Mouse (Mus musculus): ENCODE data around the gene Fam171a1. TPM values are rescaled to one million over a fixed set of nuclear protein-coding genes. Genes with fewer than 3 reads are reported as not detected.
"Not testable (repeated sequence)": the region's sequence is repeated elsewhere in the genome, so short reads cannot be mapped to it uniquely, and the experiment has no call there.

The Fam171a1 gene
- polyA plus RNA-seq, 1 experiment from 2014 or later: 25.5 TPM

GRCm38 (mm10) chr2:3195511-3195910 lies 81.5 kb downstream of the Fam171a1 start:
- Histone ChIP-seq H3K9ac (ENCODE audit: low read length) (no peak overlapping the region), H3K27ac (ENCODE audit: low read length) (no peak overlapping the region), H3K4me1 (ENCODE audit: control insufficient read depth, insufficient read depth, low read length) (no peaks in the 10 kb centered on the region), H3K9me3 (replicated peaks; ENCODE audit: control insufficient read depth, low read length) (no peaks in the 10 kb centered on the region), H3K4me3 (replicated peaks; ENCODE audit: low read length) (no peak overlapping the region), H3K36me3 (ENCODE audit: control insufficient read depth, insufficient read depth, low read length) (peaks cover 2% of the 10 kb centered on the region; the same call in 1 of the 2 replicates), H3K4me2 (ENCODE audit: low read depth, low read length) (no peak overlapping the region), H3K27me3 (ENCODE audit: control insufficient read depth, insufficient read depth, low read length) (no peaks in the 10 kb centered on the region)
- ATAC-seq (ENCODE audit: insufficient read depth, low FRiP score): no peak
- WGBS: 69% methylated on average over 5 of the region's 5 CpGs

DNA sequence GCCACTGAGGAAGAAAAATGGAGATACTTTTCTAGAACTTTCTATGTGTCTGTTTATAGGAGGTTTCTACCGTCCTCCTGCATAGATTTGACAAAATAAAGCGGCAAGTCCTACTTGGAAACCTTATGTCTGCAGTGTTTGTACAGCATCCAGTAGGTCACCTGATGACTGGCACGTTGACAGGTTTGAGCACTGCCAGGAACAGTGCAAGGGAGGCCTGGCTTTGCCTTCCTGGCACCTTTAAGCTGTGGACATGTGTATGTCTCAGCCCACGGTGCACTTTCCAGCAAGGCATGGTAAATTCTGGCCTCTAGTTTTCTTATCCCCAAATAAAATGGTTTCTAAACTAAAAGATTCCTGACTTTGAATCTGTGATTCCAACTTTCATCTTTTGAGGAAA lies 86.4 kb downstream of the Fam171a1 start:
- Histone ChIP-seq H3K9me3 (replicated peaks; ENCODE audit: control insufficient read depth, low read length) (no peaks in the 10 kb centered on the region), H3K4me2 (ENCODE audit: low read depth, low read length) (no peak overlapping the region), H3K4me3 (replicated peaks; ENCODE audit: low read length) (no peak overlapping the region), H3K27me3 (ENCODE audit: control insufficient read depth, insufficient read depth, low read length) (no peaks in the 10 kb centered on the region), H3K27ac (ENCODE audit: low read length) (no peak overlapping the region), H3K9ac (ENCODE audit: low read length) (no peak overlapping the region), H3K36me3 (ENCODE audit: control insufficient read depth, insufficient read depth, low read length) (peaks cover 2% of the 10 kb centered on the region; the same call in 1 of the 2 replicates), H3K4me1 (ENCODE audit: control insufficient read depth, insufficient read depth, low read length) (no peaks in the 10 kb centered on the region)
- no peak for ATAC-seq (ENCODE audit: insufficient read depth, low FRiP score)
- 89% methylated on average over 4 of the region's 4 CpGs for WGBS

DNA sequence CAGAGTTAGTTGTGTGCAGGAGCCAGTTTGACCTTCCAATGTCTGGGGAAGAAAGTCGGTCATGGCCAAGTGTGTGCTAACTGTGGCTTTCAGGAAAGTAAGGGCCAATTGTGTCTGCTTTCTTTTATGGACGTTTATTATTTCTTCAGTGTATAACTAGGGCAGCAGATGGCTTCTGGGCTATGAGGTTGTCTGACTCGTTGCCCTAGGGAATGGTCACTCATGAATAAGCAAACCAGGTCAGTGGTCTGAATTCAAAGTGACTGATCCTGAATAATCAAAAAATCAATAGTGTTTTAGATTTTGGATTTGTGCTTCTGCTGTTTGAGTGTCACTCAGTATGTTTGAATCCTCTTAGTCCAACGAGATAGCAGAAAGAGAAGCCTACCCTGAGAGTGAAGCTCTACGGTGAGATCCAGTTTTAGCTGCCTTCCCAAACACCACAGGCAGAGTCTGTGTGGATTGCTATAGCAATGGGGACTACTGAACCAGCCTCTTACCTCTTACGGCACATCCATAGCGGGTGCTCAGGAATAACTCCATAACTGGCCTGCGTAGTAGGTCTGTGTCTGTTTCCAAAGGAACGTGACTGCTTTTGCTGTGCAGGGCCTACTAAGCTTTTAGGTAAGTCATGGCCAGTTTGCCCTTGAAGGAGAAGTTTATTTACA lies 93.1 kb downstream of the Fam171a1 start:
- H3K27me3 ChIP-seq (ENCODE audit: control insufficient read depth, insufficient read depth, low read length): no peaks in the 10 kb centered on the region
- no peak for ATAC-seq (ENCODE audit: insufficient read depth, low FRiP score)
- no peak overlapping the region for H3K27ac ChIP-seq (ENCODE audit: low read length)
- 79% methylated on average over 9 of the region's 9 CpGs for WGBS
- no peak overlapping the region for H3K4me3 ChIP-seq (replicated peaks; ENCODE audit: low read length)
- 0 out of 2 replicates have a peak, but pooled peaks cover 5% of the 10 kb centered on the region for H3K36me3 ChIP-seq (ENCODE audit: control insufficient read depth, insufficient read depth, low read length)
- H3K4me2 ChIP-seq (ENCODE audit: low read depth, low read length): no peak overlapping the region
- no peaks in the 10 kb centered on the region for H3K4me1 ChIP-seq (ENCODE audit: control insufficient read depth, insufficient read depth, low read length)
- no peaks in the 10 kb centered on the region for H3K9me3 ChIP-seq (replicated peaks; ENCODE audit: control insufficient read depth, low read length)
- no peak overlapping the region for H3K9ac ChIP-seq (ENCODE audit: low read length)

DNA sequence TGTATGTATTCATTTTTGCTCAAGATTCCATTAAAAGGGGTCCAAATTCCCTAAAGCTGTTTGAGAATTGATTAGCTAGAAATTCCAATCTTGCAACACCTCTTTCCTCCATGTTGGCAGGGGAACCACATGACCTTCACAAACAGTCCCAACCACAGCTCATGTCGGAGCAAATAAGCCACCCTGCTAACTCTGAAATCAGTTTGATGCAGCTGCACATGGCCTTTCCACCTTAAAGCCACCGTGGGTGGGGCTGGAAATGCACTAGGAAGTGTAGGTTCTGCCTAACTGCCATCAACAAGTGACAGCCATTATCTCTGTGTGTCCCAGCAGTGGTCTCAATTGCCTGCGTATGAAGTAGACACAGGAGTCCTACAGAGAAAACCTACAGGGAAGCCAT lies 101.5 kb downstream of the Fam171a1 start:
- WGBS: 77% methylated on average over 3 of the region's 3 CpGs
- Histone ChIP-seq H3K4me3 (replicated peaks; ENCODE audit: low read length) (no peak overlapping the region), H3K9me3 (replicated peaks; ENCODE audit: control insufficient read depth, low read length) (no peaks in the 10 kb centered on the region)

DNA sequence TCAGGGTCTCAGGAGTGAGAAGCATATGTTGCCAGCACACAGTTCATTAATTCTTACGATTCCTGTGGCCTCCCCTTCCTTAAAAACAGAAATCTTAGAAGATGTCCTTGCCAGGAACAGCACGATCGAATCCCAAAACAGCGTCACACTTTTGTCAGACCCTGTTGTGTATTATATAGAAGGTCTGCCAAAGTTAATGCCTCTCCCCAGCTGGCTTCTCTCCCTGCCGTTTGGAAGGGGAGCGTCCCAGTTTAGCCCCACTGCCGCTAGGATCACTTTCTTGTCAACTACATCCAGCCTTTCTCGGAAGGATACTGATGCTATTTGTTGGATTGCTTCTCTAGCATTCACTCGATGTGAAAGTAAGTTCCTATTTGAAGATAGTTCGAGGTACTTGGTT lies 102.6 kb downstream of the Fam171a1 start:
- no peaks in the 10 kb centered on the region for H3K36me3 ChIP-seq (ENCODE audit: control insufficient read depth, insufficient read depth, low read length)
- no peak overlapping the region for H3K4me2 ChIP-seq (ENCODE audit: low read depth, low read length)
- no peak for ATAC-seq (ENCODE audit: insufficient read depth, low FRiP score)
- H3K9ac ChIP-seq (ENCODE audit: low read length): no peak overlapping the region
- WGBS: 68% methylated on average over 10 of the region's 10 CpGs
- H3K4me1 ChIP-seq (ENCODE audit: control insufficient read depth, insufficient read depth, low read length): no peaks in the 10 kb centered on the region
- H3K27ac ChIP-seq (ENCODE audit: low read length): no peak overlapping the region
- no peak overlapping the region for H3K4me3 ChIP-seq (replicated peaks; ENCODE audit: low read length)
- no peaks in the 10 kb centered on the region for H3K27me3 ChIP-seq (ENCODE audit: control insufficient read depth, insufficient read depth, low read length)
- no peaks in the 10 kb centered on the region for H3K9me3 ChIP-seq (replicated peaks; ENCODE audit: control insufficient read depth, low read length)

More for the DNA sequence above, 101.5 kb downstream of the Fam171a1 start:
- ATAC-seq (ENCODE audit: insufficient read depth, low FRiP score): no peak
- Histone ChIP-seq H3K36me3 (ENCODE audit: control insufficient read depth, insufficient read depth, low read length) (no peaks in the 10 kb centered on the region), H3K4me2 (ENCODE audit: low read depth, low read length) (no peak overlapping the region), H3K4me1 (ENCODE audit: control insufficient read depth, insufficient read depth, low read length) (no peaks in the 10 kb centered on the region), H3K27ac (ENCODE audit: low read length) (no peak overlapping the region), H3K9ac (ENCODE audit: low read length) (no peak overlapping the region), H3K27me3 (ENCODE audit: control insufficient read depth, insufficient read depth, low read length) (no peaks in the 10 kb centered on the region)

DNA sequence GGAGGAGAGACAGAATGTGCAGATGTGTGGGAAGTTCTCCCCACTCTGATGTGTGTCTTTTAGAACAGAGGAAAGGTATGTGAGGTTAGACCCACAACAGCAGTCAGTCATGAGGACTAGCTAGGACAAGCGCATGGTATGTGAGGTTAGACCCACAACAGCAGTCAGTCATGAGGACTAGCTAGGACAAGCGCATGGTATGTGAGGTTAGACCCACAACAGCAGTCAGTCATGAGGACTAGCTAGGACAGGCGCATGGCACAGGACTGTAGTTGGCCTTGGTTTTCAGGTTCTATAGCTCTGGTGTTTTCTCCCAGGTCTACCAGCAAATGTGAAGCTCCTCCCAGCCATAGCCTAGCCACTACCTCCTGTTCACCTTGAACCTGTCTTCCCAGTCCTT lies 103.6 kb downstream of the Fam171a1 start:
- not testable (repeated sequence) for H3K4me3 ChIP-seq (replicated peaks; ENCODE audit: low read length); H3K4me1 ChIP-seq (ENCODE audit: control insufficient read depth, insufficient read depth, low read length); H3K36me3 ChIP-seq (ENCODE audit: control insufficient read depth, insufficient read depth, low read length); H3K27me3 ChIP-seq (ENCODE audit: control insufficient read depth, insufficient read depth, low read length); H3K9ac ChIP-seq (ENCODE audit: low read length); H3K9me3 ChIP-seq (replicated peaks; ENCODE audit: control insufficient read depth, low read length); H3K4me2 ChIP-seq (ENCODE audit: low read depth, low read length); H3K27ac ChIP-seq (ENCODE audit: low read length); ATAC-seq (ENCODE audit: insufficient read depth, low FRiP score)
- 99% methylated on average over 3 of the region's 3 CpGs for WGBS

GRCm38 (mm10) chr2:3218225-3218624 lies 104.2 kb downstream of the Fam171a1 start:
- Histone ChIP-seq H3K9me3 (replicated peaks; ENCODE audit: control insufficient read depth, low read length) (no peaks in the 10 kb centered on the region), H3K27ac (ENCODE audit: low read length) (no peak overlapping the region), H3K9ac (ENCODE audit: low read length) (no peak overlapping the region), H3K36me3 (ENCODE audit: control insufficient read depth, insufficient read depth, low read length) (no peaks in the 10 kb centered on the region), H3K4me3 (replicated peaks; ENCODE audit: low read length) (no peak overlapping the region), H3K4me2 (ENCODE audit: low read depth, low read length) (no peak overlapping the region), H3K27me3 (ENCODE audit: control insufficient read depth, insufficient read depth, low read length) (no peaks in the 10 kb centered on the region), H3K4me1 (ENCODE audit: control insufficient read depth, insufficient read depth, low read length) (no peaks in the 10 kb centered on the region)
- whole genome bisulfite sequencing: 76% methylated on average over 6 of the region's 6 CpGs
- ATAC-seq (ENCODE audit: insufficient read depth, low FRiP score): no peak

DNA sequence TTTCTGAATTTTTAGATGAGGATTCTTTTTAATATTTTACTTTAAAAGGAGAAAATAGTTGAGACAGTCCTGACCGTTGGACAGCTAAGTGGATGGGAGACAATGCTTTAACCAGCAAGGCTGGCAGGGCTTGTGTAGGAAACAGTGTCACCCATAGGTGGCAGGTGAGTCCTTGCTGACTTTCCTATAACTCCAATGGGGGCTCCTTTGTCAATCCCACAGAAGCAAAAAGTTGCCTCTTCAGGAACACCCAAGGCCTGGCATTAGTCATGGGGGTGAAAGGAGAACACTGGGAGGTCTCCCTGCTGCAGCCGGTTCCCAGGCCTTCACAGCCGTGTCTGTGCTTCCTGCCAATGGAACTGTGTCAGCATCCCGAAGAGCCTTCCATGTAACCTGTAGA lies 114.5 kb downstream of the Fam171a1 start:
- Histone ChIP-seq H3K4me2 (ENCODE audit: low read depth, low read length) (no peak overlapping the region), H3K9ac (ENCODE audit: low read length) (no peak overlapping the region), H3K4me3 (replicated peaks; ENCODE audit: low read length) (no peak overlapping the region), H3K9me3 (replicated peaks; ENCODE audit: control insufficient read depth, low read length) (no peaks in the 10 kb centered on the region), H3K36me3 (ENCODE audit: control insufficient read depth, insufficient read depth, low read length) (0 out of 2 replicates have a peak, but pooled peaks cover 7% of the 10 kb centered on the region), H3K27ac (ENCODE audit: low read length) (no peak overlapping the region), H3K4me1 (ENCODE audit: control insufficient read depth, insufficient read depth, low read length) (no peaks in the 10 kb centered on the region), H3K27me3 (ENCODE audit: control insufficient read depth, insufficient read depth, low read length) (no peaks in the 10 kb centered on the region)
- ATAC-seq (ENCODE audit: insufficient read depth, low FRiP score): no peak
- WGBS: 75% methylated on average over 4 of the region's 4 CpGs

DNA sequence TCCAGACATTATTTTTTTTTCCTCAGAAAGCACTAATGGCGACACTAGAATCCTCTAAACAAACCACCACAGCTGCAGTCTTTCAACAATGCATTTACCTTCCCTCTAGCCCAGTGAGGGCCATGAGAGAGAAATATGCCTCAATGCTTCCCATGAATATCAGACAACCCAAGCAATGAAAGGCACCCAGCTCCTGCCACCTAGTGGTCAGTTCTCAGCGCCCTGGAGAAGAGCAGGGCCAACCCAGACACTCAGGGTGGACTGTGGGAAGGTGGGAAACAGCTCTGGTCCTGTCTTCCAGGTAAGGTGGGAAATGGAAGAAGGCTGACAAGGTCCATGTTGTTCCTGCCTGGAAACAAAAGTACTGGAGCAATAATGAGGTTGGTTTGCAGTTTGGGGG lies 115.0 kb downstream of the Fam171a1 start:
- ATAC-seq (ENCODE audit: insufficient read depth, low FRiP score): peak; percentile 66; the same call in 1 of the 2 replicates
- WGBS: 8% methylated on average over 2 of the region's 2 CpGs
- H3K4me1 ChIP-seq (ENCODE audit: control insufficient read depth, insufficient read depth, low read length): no peaks in the 10 kb centered on the region
- H3K9ac ChIP-seq (ENCODE audit: low read length): no peak overlapping the region
- H3K27me3 ChIP-seq (ENCODE audit: control insufficient read depth, insufficient read depth, low read length): no peaks in the 10 kb centered on the region
- no peak overlapping the region for H3K27ac ChIP-seq (ENCODE audit: low read length)
- H3K4me2 ChIP-seq (ENCODE audit: low read depth, low read length): no peak overlapping the region
- no peak overlapping the region for H3K4me3 ChIP-seq (replicated peaks; ENCODE audit: low read length)
- 0 out of 2 replicates have a peak, but pooled peaks cover 7% of the 10 kb centered on the region for H3K36me3 ChIP-seq (ENCODE audit: control insufficient read depth, insufficient read depth, low read length)
- H3K9me3 ChIP-seq (replicated peaks; ENCODE audit: control insufficient read depth, low read length): no peaks in the 10 kb centered on the region
